Mouse (Mus musculus) brain, adult 2 months (tissue): ENCODE results near the gene Camta1.

Experiments
- DNase-seq: peaks from one replicate; pipeline ENCODE4 v3.0.0; 2011; ENCODE audit warnings: low read depth, low spot score

Gene Camta1

DNA sequence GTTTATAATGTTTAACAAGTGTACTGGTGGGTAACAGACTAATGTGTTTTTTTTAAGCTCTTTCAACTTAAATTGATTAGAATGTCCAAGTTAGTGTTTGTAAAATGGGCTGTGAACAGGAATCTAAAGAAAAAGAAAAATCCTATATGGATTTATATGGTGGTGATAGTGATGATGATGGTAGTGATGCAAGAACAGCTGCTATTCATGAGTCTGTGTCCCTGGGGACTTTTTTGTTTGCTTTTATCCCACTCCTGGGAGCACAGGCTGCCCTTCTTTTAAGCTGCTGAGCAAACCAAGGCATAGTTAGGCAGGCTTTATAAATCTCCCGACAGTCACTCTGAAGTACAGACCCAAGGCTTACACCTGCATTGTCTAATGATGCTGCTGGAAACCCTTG is 928.2 kb downstream of the Camta1 start:
- DNase-seq = no peak

GRCm38 (mm10) chr4:150927789-150928188 is 933.9 kb downstream of the Camta1 start:
- DNase-seq = no peak

- peak; percentile 67 for DNase-seq
Measured at GRCm38 (mm10) chr4:150926924-150927705, 934.6 kb downstream of the Camta1 start.

DNA sequence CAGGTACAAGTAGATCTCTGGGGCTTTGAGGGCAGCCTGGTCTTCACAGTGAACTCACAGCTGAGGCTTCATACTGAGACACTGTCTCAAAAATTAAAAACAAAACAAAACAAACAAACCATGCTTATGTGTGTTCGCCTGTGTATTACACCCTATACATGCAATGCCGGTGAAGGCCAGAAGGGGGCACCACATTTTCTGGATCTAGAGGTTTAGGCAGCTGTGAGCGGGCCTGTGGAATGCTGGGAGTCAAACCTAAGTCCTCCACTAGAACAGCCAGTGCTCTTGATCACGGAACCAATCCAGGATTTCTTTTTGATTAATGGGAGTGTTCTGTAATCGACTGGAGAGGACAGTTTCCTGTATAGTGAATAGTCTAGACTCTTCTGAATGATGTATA is 935.8 kb downstream of the Camta1 start:
- no peak for DNase-seq

DNA sequence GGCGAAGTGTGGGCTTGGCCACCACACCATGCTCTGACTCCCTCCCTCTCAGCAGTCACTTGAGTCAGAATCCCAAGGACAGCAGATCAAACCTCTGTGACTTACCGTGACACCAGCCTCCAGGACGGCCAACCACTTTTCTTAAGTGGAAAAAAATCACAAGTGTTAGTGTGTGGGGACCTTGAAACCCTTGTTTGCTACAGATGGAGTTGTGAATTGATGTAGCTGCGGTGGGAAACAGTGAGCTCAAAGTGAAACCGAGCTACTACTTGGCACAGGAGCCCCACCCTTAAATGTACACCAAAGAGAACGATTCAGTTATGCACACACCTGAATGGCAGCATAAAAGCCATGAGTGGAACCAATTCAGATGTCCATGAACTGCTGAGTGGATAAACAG is 936.7 kb downstream of the Camta1 start:
- no peak for DNase-seq

DNA sequence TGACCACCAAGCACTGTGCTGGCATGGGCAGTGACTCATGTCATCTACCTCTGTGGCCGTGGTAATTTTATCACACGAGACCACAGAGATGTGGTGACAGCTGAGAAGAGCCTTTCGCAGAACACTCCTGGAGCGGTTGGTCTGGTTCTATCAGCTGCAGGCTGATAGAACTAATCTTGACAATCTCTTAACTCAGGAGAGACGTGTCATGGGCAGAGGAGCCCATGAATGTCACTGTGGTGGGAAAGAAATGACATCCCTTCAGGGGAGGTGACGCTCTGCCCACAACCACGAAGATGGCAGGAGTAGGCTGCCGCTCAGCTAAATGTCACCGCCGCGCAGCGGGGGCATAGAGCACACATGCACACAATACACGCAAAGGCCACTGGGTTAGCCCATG is 937.4 kb downstream of the Camta1 start:
- no peak for DNase-seq

DNA sequence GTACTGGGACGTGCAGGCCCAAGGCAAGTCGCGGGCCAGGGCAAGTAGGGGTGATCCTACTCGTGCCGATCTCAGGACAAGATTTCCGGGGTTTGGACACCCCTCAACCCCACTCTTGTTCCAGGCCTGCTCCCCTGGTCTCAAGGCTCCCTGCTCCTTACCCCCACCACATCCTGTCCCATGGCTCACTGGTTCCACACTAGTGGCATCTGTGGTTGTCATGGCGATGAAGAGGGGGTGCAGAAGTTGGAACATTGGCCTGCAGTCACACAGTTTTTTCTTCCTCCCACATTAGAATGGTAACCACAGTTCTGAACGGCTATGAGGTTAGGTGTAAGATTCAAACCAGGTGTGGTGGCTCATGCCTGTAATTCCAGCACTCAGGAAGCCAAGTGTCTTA is 940.5 kb downstream of the Camta1 start:
- peak; percentile 41 for DNase-seq

DNA sequence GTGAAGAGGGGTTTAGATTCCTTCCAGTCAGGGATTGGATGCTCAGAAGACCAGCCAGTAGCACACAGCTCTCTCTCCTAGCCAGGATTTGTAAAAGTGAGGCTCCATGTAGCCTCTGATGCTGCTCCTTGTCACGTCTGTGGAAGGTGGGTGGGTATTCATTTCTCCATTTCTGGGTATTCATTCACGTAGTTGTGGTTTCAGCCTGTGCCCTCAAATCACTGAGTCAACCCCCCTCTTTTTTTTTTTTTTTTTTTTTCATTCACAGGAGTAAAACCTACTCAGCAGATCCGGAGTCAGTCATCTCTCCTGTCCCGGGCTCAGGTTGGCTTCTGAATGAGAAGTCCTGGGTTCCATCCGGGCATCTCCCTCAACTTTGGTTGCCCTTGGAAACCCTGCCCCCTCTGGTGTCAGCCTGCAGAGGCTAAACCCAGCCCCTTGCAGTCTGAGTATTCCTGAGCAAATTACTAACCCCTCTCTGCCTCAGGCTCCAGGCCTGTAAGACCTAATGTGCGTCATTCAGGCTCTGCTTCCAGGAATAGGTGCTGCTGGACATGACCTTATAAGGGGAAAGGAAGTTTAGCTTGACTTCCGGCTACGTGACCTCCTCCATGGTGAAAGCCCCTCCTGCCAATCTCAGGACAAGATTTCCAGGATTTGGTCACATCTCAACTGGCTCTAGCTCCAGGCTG is 944.2 kb downstream of the Camta1 start:
- no peak for DNase-seq

GRCm38 (mm10) chr4:150915181-150915906 is 946.3 kb downstream of the Camta1 start:
- DNase-seq = peak; percentile 83

- DNase-seq = peak; percentile 99
Measured at GRCm38 (mm10) chr4:150914290-150914733, 947.4 kb downstream of the Camta1 start, which contains the start of the genes Park7 and Tnfrsf9. Park7 (minus strand) TSS chr4:150914437. Tnfrsf9 (plus strand) TSS chr4:150914562.

- peak; percentile 61 for DNase-seq
Measured at GRCm38 (mm10) chr4:150913743-150914142, 947.9 kb downstream of the Camta1 start.

DNA sequence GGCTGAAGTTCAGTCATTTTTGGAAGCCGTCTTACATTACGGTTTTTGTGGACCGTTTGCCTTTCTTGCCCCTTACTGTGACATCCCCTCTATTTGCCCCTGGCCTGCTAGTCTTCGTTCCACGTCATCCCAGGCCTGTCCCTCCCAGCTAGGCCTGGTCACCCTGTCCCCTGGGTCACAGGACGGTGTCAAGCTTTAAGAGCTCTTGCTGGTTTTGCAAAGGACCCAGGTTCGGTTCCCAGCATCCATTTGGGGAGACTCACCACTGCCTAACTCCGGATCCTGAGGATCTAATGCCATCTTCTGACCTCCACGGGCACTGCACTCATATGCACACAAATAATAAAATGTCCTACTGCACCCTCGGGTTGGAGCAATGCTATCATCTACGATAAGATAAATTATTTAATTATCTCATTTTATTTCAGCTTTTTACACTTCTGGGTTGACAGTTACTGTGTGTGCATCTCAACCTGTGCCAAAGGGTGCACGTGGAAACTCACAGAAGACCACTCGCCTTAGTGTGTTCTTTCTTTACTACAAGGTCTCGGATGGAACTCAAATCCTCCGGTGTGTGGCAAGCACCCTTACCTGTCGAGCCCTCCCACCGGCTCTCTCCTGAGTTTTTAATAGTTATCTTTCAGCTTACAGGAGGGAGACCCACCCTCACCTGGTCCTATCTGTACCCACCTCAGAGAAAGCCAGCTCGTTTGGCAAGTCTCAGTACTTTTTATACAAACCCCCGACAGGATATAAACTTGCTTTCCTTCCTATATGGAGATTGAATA is 951.3 kb downstream of the Camta1 start:
- DNase-seq = no peak

DNA sequence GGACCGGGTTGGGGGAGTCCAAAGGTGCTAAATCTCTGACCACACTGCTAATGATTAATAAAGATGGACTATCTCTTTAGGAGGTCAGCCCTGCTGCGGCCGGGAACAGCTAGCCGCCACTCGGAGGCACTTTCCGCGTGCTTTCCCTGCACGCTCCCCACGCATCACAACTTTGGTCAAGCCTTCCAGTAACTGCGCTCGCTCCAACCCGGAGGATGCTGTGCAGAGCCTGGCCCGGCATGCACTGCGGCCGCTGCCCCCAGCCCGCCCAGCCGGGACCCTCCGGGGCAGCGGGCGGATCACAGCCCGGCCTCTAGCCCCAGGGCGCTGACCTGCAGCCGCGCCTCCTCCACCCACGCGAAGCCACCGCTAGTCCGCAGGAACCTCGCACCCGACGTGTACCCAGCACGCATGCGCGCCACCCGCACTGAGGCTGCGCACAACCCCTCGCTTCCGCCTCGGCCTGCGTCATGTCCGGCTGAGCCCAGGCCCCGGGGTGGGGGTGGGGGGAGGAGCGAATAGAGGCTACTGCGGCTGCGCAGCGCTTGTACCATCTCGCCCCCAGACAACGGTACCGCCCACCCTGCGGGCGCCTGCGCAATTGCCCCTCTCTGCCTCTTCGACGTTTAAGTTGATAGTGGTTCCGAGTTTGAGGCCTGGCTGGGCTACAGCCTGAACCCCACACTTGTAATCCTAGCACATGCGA is 952.1 kb downstream of the Camta1 start:
- DNase-seq = peak; percentile 99

GRCm38 (mm10) chr4:150908512-150908911 is 953.2 kb downstream of the Camta1 start:
- DNase-seq = peak; percentile 23

- no peak for DNase-seq
Measured at GRCm38 (mm10) chr4:150907099-150907498, 954.6 kb downstream of the Camta1 start.

- DNase-seq = no peak
Measured at GRCm38 (mm10) chr4:150903091-150903742, 958.5 kb downstream of the Camta1 start.

DNA sequence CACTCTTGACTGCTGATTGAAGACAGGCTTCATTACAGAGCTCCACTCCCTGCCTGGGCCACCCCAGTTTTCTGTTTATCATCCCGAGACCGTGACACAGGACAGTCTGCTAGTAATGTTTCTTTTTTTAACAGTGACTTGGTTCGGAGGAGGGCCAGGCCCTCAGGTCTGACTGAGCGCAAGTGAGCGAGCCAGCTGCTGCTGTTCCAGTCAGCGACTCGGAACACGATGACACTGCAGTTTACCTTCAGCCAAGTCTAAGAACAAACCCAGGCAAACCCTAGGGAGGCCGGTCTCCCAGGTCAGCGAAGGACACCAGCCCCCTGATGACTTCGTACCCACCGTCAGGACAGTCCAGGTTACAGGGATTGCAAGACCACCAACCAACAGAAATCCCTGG is 959.6 kb downstream of the Camta1 start:
- peak; percentile 35 for DNase-seq

DNA sequence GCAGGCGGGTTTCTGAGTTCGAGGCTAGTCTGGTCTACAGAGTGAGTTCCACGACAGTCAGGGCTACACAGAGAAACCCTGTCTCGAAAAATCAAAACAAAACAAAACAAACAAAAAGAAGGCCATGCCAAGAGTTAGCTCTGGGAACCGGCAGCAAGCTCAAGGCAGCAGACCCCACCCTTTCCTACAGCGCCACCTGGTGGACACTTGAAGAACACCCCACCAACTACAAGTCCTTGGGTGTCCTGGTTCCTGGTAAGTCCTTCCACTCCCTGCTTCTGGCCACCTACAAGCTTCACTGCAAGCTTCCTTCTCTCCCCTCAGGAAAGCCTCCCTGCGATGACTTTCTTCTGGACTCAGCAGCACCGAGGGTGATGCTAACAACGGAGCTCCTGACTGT is 960.0 kb downstream of the Camta1 start:
- DNase-seq = peak; percentile 88

- no peak for DNase-seq
Measured at GRCm38 (mm10) chr4:150900486-150900885, 961.2 kb downstream of the Camta1 start.

GRCm38 (mm10) chr4:150898716-150899365 is 962.8 kb downstream of the Camta1 start:
- peak; percentile 77 for DNase-seq
